Mouse (Mus musculus): ENCODE results near the gene Gm47969. TPM values are rescaled to one million over a fixed set of nuclear protein-coding genes. Genes with fewer than 3 reads are reported as not detected.
"Not testable (repeated sequence)": the region's sequence is repeated elsewhere in the genome, so short reads cannot be mapped to it uniquely, and the experiment has no call there.

Gm47969 gene
- polyA plus RNA-seq (2012; rRNA removed) = not detected in 2 replicates

- TF ChIP-seq POLR2A (IDR thresholded peaks at IDR 0.05; ENCODE audit: control insufficient read depth, low read depth, low read length) = no peak
- TF ChIP-seq CTCF (IDR thresholded peaks at IDR 0.05; ENCODE audit: control insufficient read depth, insufficient read depth, insufficient replicate concordance, low read depth, low read length) = no peak
- no peak within 1 kb of the TSS for H3K27ac ChIP-seq (ENCODE audit: control insufficient read depth, insufficient read depth, low read depth, low read length)
- no peaks in the 10 kb centered on the region for H3K27me3 ChIP-seq (ENCODE audit: control insufficient read depth, insufficient read depth, low read length)
- H3K36me3 ChIP-seq (ENCODE audit: control insufficient read depth, insufficient read depth, low read length) = no peaks in the 10 kb centered on the region
- no peak within 1 kb of the TSS for H3K4me3 ChIP-seq (ENCODE audit: control insufficient read depth, low read depth, low read length)
- no peaks in the 10 kb centered on the region for H3K4me1 ChIP-seq (ENCODE audit: control insufficient read depth, insufficient read depth, low read length)
Observed at GRCm38 (mm10) chr1:83044882-83045427, at the start of gene Gm47969. Gene Gm47969 (plus strand): TSS chr1:83044932.

DNA sequence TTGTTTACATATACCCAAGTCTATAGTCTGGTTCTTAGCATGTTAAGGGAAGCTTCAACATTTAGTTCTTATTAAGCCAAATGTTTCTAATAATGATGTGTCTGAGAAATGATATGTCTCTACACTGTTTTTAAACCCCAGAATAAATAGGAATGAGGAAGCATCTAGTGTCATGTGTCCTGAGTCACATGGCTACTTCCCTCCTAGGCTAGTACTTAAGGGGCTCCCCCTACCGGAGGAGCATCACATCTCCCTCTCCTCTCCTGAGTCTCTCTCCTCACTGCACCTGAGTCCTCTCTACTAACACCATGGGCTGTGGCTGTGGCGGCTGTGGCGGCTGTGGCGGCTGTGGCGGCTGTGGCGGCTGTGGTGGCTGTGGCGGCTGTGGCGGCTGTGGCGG lies 44.4 kb upstream of the Gm47969 start, which contains the start of gene Gm47959:
Gm47959 (plus strand) TSS at position 243 of the 400 bp plus-strand sequence.
- H3K36me3 ChIP-seq (ENCODE audit: control insufficient read depth, insufficient read depth, low read length); H3K4me1 ChIP-seq (ENCODE audit: control insufficient read depth, insufficient read depth, low read length): not testable (repeated sequence)
- peak within 1 kb of the TSS; percentile 33 for H3K4me3 ChIP-seq (ENCODE audit: control insufficient read depth, low read depth, low read length)

GRCm38 (mm10) chr1:83006218-83007179 lies 38.2 kb upstream of the Gm47969 start:
- H3K4me1 ChIP-seq (ENCODE audit: control insufficient read depth, insufficient read depth, low read length) = peaks cover 2% of the 10 kb centered on the region; the same call in 1 of the 2 replicates
- H3K36me3 ChIP-seq (ENCODE audit: control insufficient read depth, insufficient read depth, low read length) = no peaks in the 10 kb centered on the region
- H3K4me3 ChIP-seq (ENCODE audit: control insufficient read depth, low read depth, low read length) = no peak overlapping the region
- no peak overlapping the region for H3K27ac ChIP-seq (ENCODE audit: control insufficient read depth, insufficient read depth, low read depth, low read length)
- no peak for TF ChIP-seq CTCF (IDR thresholded peaks at IDR 0.05; ENCODE audit: control insufficient read depth, insufficient read depth, insufficient replicate concordance, low read depth, low read length)
- no peak for TF ChIP-seq POLR2A (IDR thresholded peaks at IDR 0.05; ENCODE audit: control insufficient read depth, low read depth, low read length)
- H3K27me3 ChIP-seq (ENCODE audit: control insufficient read depth, insufficient read depth, low read length) = no peaks in the 10 kb centered on the region

More for the DNA sequence above, 44.4 kb upstream of the Gm47969 start, which contains the start of gene Gm47959:
- not testable (repeated sequence) for H3K27me3 ChIP-seq (ENCODE audit: control insufficient read depth, insufficient read depth, low read length); H3K27ac ChIP-seq (ENCODE audit: control insufficient read depth, insufficient read depth, low read depth, low read length)

- no peak overlapping the region for H3K4me3 ChIP-seq (ENCODE audit: control insufficient read depth, low read depth, low read length)
- H3K4me1 ChIP-seq (ENCODE audit: control insufficient read depth, insufficient read depth, low read length) = peaks cover 2% of the 10 kb centered on the region; the same call in 1 of the 2 replicates
- H3K27me3 ChIP-seq (ENCODE audit: control insufficient read depth, insufficient read depth, low read length) = no peaks in the 10 kb centered on the region
- no peak overlapping the region for H3K27ac ChIP-seq (ENCODE audit: control insufficient read depth, insufficient read depth, low read depth, low read length)
- H3K36me3 ChIP-seq (ENCODE audit: control insufficient read depth, insufficient read depth, low read length) = no peaks in the 10 kb centered on the region
- TF ChIP-seq POLR2A (IDR thresholded peaks at IDR 0.05; ENCODE audit: control insufficient read depth, low read depth, low read length) (no peak), CTCF (IDR thresholded peaks at IDR 0.05; ENCODE audit: control insufficient read depth, insufficient read depth, insufficient replicate concordance, low read depth, low read length) (no peak)
Observed at GRCm38 (mm10) chr1:83007471-83007870, 37.3 kb upstream of the Gm47969 start.

- H3K4me1 ChIP-seq (ENCODE audit: control insufficient read depth, insufficient read depth, low read length) = no peaks in the 10 kb centered on the region
- TF ChIP-seq CTCF (IDR thresholded peaks at IDR 0.05; ENCODE audit: control insufficient read depth, insufficient read depth, insufficient replicate concordance, low read depth, low read length) (no peak), POLR2A (IDR thresholded peaks at IDR 0.05; ENCODE audit: control insufficient read depth, low read depth, low read length) (no peak)
- no peaks in the 10 kb centered on the region for H3K27me3 ChIP-seq (ENCODE audit: control insufficient read depth, insufficient read depth, low read length)
- no peak overlapping the region for H3K4me3 ChIP-seq (ENCODE audit: control insufficient read depth, low read depth, low read length)
- H3K36me3 ChIP-seq (ENCODE audit: control insufficient read depth, insufficient read depth, low read length) = no peaks in the 10 kb centered on the region
- no peak overlapping the region for H3K27ac ChIP-seq (ENCODE audit: control insufficient read depth, insufficient read depth, low read depth, low read length)
Observed at GRCm38 (mm10) chr1:83014477-83014876, 30.3 kb upstream of the Gm47969 start.

DNA sequence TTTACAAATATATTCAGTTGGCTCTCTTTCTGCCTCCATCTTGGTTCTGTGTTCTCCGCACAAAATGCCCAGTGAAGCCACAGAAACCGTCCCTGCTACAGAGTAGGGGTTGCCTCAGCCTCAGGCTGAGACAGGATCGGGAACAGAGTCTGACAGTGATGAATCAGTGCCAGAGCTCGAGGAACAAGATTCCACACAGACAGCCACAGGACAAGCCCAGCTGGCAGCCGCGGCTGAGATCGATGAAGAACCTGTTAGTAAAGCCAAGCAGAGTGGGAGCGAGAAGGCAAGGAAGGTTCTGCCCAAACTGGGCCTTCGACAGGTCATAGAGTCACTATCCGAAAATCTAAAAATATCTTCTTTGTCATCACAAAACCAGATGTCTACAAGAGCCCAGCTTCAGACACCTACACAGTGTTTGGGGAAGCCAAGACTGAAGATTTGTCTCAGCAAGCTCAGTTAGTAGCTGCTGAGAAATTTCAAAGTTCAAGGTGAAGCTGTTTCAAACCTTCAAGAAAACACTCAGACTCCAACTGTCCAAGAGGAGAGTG lies 29.3 kb upstream of the Gm47969 start:
- Histone ChIP-seq H3K36me3 (ENCODE audit: control insufficient read depth, insufficient read depth, low read length) (no peaks in the 10 kb centered on the region), H3K27me3 (ENCODE audit: control insufficient read depth, insufficient read depth, low read length) (no peaks in the 10 kb centered on the region), H3K27ac (ENCODE audit: control insufficient read depth, insufficient read depth, low read depth, low read length) (no peak overlapping the region), H3K4me3 (ENCODE audit: control insufficient read depth, low read depth, low read length) (no peak overlapping the region), H3K4me1 (ENCODE audit: control insufficient read depth, insufficient read depth, low read length) (no peaks in the 10 kb centered on the region)
- TF ChIP-seq CTCF (IDR thresholded peaks at IDR 0.05; ENCODE audit: control insufficient read depth, insufficient read depth, insufficient replicate concordance, low read depth, low read length) (no peak), POLR2A (IDR thresholded peaks at IDR 0.05; ENCODE audit: control insufficient read depth, low read depth, low read length) (no peak)

- Histone ChIP-seq H3K4me1 (ENCODE audit: control insufficient read depth, insufficient read depth, low read length) (no peaks in the 10 kb centered on the region), H3K4me3 (ENCODE audit: control insufficient read depth, low read depth, low read length) (no peak overlapping the region), H3K27ac (ENCODE audit: control insufficient read depth, insufficient read depth, low read depth, low read length) (no peak overlapping the region), H3K36me3 (ENCODE audit: control insufficient read depth, insufficient read depth, low read length) (no peaks in the 10 kb centered on the region), H3K27me3 (ENCODE audit: control insufficient read depth, insufficient read depth, low read length) (no peaks in the 10 kb centered on the region)
- TF ChIP-seq POLR2A (IDR thresholded peaks at IDR 0.05; ENCODE audit: control insufficient read depth, low read depth, low read length) = no peak
Observed at GRCm38 (mm10) chr1:83016556-83016955, 28.2 kb upstream of the Gm47969 start.
